ENCODE assay signal across 21 mouse cellular contexts in the genomic region with DNA sequence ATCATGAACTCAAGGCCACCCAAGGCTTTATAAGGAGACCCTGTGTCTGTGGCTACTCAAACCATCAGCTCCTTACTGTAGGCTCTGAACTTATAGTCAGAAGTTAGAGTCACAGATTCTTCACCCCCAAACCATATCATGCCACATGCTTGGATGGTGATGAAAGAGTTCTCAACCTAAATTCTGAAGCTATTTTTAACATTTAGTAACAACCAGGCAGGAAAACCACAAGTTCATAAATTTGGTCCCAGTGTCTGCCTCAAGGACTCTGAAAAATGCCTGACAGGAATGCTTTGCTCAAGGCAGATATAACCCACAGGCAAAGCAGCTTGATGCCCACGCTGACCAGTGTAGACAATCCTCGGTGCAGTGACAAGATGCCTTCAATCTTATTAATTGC. TPM values are rescaled to one million over a fixed set of nuclear protein-coding genes. Genes with fewer than 3 reads are reported as not detected.
DNase-seq lines count a peak whose midpoint lies in the region; ATAC-seq and TF ChIP-seq lines count a peak whose summit lies in the region.
"Had no signal": no experiment of that assay in that cellular context is flagged by ENCODE, and none has a peak within 500 bp of the region (broad histone marks: within the 10 kb centered on the region; RNA-seq: fewer than 3 reads in every experiment).

No protein-coding gene starts in this region.

- in situ Hi-C loops in Patski (cut with MboI; ENCODE audit: low pct_unique_long_range_greater_than_20kb): no loop called here

- CTCF ChIA-PET in Patski (lab: Charles Lee): interaction anchor here (1.1 to 1.8 kb wide), 6 partner anchors 9 to 120 kb away, joined by 3 to 6 read pairs (median 3); no protein-coding TSS in a partner anchor

- peak; percentile 84 for ATAC-seq in Patski
- ATAC-seq in hematopoietic stem cell, adult 5-6 weeks (replicated peaks in 1 of 2; ENCODE audit: insufficient read depth in 1 of 2, low FRiP score in 2 of 2, low TSS enrichment in 1 of 2, low read depth in 1 of 2, poor library complexity in 2 of 2, severe bottlenecking in 2 of 2): peak; percentile 62 to 69
- ATAC-seq: forebrain, embryonic 14.5 days; inflammation-experienced regulatory T-cells, adult 6 months; intestine, postnatal 0 days had no signal

- DNase-seq in heart, adult 11 months: peak; percentile 29
- DNase-seq in heart, postnatal 10 days: no peak
- no peak for DNase-seq in Patski (ENCODE audit: low read depth, low spot score)
- no peak for DNase-seq in left cerebral cortex, adult 18-20 months (ENCODE audit: low spot score in 2 of 2)
- DNase-seq in right cerebral cortex, postnatal 4 days: no peak
- no peak for DNase-seq in heart, adult 18-20 months
- DNase-seq: cerebellum, adult 11 months; cerebellum, adult 8-10 months; cerebellum, postnatal 14 days; gastrocnemius, adult 2 months; gastrocnemius, postnatal 25 days; heart, adult 2 months; kidney, adult 8-10 months had no signal

- intact Hi-C loops in heart, postnatal 10 days (cut with DNase I): no loop called here

- TF ChIP-seq CTCF in Patski (IDR thresholded peaks at IDR 0.05): no peak

- no peaks in the 10 kb centered on the region for H3K27me3 ChIP-seq in Patski
- H3K27me3 ChIP-seq: CH12.LX; heart, embryonic 15.5 days; hindbrain, embryonic 15.5 days had no signal

- POLR2A ChIA-PET in Patski (lab: Charles Lee): interaction anchor here (1.0 kb wide), 1 partner anchor 179 kb away, joined by 3 read pairs; no protein-coding TSS in a partner anchor

RNA-seq across cellular contexts. Expression of a gene that starts 42.5 kb away (rescaled TPM):
- 10 to 100 TPM; 42.4 to 50.6 TPM for total RNA-seq in heart, postnatal 10 days (2021)
- polyA plus RNA-seq in Patski (2021): 87.5 TPM
- 2.2 and 2.3 TPM in 2 replicates for total RNA-seq in hematopoietic stem cell, adult 5-6 weeks (2017)
- 10 to 100 TPM; 10.8 to 11.2 TPM for total RNA-seq in left cerebral cortex, adult 18-20 months (2021)
- total RNA-seq in heart, adult 18-20 months (2021): 10 to 100 TPM; 15.1 to 17.2 TPM
- polyA plus RNA-seq: erythroblast, embryonic 14.5 days had no signal
